Mouse (Mus musculus) kidney, embryonic 16.5 days (tissue): ENCODE results near the gene Hopx. TPM values are rescaled to one million over a fixed set of nuclear protein-coding genes. Genes with fewer than 3 reads are reported as not detected.

Experiments used
- ATAC-seq: fragments of 200-750 bp; cut with Nextera tagmentation; 2 replicates; pipeline ENCODE4 v1.8.0; 2017; ENCODE audit warnings: moderate TSS enrichment; ENCODE audit not compliant: low FRiP score, low TSS enrichment
- H3K27ac ChIP-seq: fragments of 300-500 bp; sonication (generic); 2 replicates; pipeline ENCODE4 v1.5.1; 2014; ENCODE audit warnings: low read length
- H3K27me3 ChIP-seq: fragments of 300-500 bp; sonication (generic); 2 replicates; pipeline ENCODE4 v1.6.1; 2014; ENCODE audit warnings: low read length, control low read depth, mixed read lengths; ENCODE audit not compliant: insufficient read depth
- H3K36me3 ChIP-seq: fragments of 300-500 bp; sonication (generic); 2 replicates; pipeline ENCODE4 v1.6.1; 2014; ENCODE audit warnings: low read length, control low read depth, mixed read lengths; ENCODE audit not compliant: insufficient read depth
- H3K4me1 ChIP-seq: fragments of 300-500 bp; sonication (generic); 2 replicates; pipeline ENCODE4 v1.6.1; 2014; ENCODE audit warnings: low read length, control low read depth, mixed read lengths; ENCODE audit not compliant: insufficient read depth
- H3K4me2 ChIP-seq: fragments of 300-500 bp; sonication (generic); replicated peaks from 2 replicates; pipeline ENCODE4 v1.6.1; 2014; ENCODE audit warnings: low read depth, low read length
- H3K4me3 ChIP-seq: fragments of 300-500 bp; sonication (generic); 2 replicates; pipeline ENCODE4 v1.5.1; 2014; ENCODE audit warnings: mild to moderate bottlenecking, low read length
- H3K9ac ChIP-seq: fragments of 300-500 bp; sonication (generic); replicated peaks from 2 replicates; pipeline ENCODE4 v1.6.1; 2014; ENCODE audit warnings: low read length
- H3K9me3 ChIP-seq: fragments of 300-500 bp; sonication (generic); 2 replicates; pipeline ENCODE4 v1.6.1; 2016; ENCODE audit warnings: low read length, control low read depth
- WGBS: fragments of 180-500 bp; shearing (Covaris S2); extraction: QIAGEN DNeasy Blood & Tissue Kit; methylation state at CpG from one replicate; pipeline ENCODE4 v1.1.7; 2014; 5-methylcytosine and 5-hydroxymethylcytosine counted together
- polyA plus RNA-seq: library from polyadenylated mRNA; unstranded; fragments of >200 nt; fragmentation: Nextera tagmentation; extraction: Ambion mirVana; gene quantifications from 2 replicates; pipeline ENCODE4 v1.2.1, GENCODE M21; 2015

Hopx gene
- 1.1 and 1.8 TPM in 2 replicates for polyA plus RNA-seq

DNA sequence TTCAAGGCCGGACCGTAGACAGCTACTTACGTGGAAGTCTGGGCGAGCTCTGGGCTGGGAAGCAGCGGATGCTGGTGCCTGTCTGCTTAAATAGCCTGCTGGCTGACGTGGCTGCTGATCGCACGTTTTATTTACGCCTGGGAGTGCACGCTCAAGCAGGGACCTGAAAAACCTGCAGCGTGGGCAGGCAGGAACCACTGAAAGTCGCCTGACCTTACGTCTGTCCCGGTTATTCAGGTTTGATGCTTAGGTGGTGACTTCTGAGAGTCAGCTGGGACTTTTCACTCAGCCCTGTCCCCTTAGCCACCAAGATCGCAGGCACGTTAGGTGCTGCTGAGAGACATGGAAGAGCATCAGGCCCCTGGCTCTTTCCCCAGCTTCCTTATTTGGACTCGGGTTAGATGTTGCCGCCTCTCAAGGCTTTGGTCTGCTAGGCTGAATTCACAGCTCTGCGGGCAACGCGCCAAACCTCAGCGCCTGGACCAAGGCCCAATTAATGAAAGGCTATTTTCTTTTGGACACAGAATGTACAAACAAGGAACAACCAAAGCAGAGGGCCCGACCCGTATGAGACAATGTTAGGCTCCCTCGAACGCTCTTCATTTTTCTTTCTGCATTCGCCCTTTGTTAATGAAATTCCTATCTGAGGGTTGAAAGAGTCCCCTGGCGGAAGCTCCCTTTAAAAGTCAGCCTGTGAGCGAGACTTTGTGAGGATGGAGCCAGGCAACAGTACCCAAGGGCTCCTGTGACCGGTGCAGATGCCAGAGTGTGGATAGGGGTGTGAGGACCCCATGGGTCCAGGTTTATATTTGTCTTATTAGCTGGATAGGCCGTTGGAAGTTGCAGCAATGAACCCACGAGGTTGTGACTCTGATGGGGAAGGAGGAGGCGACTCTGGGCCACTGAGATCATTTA lies at the start of gene Hopx:
Gene Hopx, minus strand, starts transcription at position 305 of the 915 bp plus-strand sequence.
- Histone ChIP-seq H3K9ac (0 out of 2 replicates have a peak within 1 kb of the TSS, but pooled peaks have one; percentile 18), H3K9me3 (no peaks in the 10 kb centered on the region), H3K4me2 (peak within 1 kb of the TSS; percentile 11), H3K27me3 (no peaks in the 10 kb centered on the region; the same call in 1 of the 2 replicates), H3K27ac (peak within 1 kb of the TSS; percentile 59), H3K4me3 (no peak within 1 kb of the TSS), H3K36me3 (no peaks in the 10 kb centered on the region), H3K4me1 (peaks cover 12% of the 10 kb centered on the region)
- WGBS = 39% methylated on average over 33 of the region's 33 CpGs
- ATAC-seq = peak; percentile 79

- WGBS = 78% methylated on average over 7 of the region's 7 CpGs
- Histone ChIP-seq H3K9ac (no peak overlapping the region), H3K27me3 (no peaks in the 10 kb centered on the region), H3K36me3 (no peaks in the 10 kb centered on the region), H3K4me1 (0 out of 2 replicates have a peak, but pooled peaks cover 2% of the 10 kb centered on the region), H3K4me3 (no peak overlapping the region), H3K27ac (no peak overlapping the region), H3K9me3 (no peaks in the 10 kb centered on the region), H3K4me2 (no peak overlapping the region)
- no peak for ATAC-seq
Measured at GRCm38 (mm10) chr5:77163597-77163996, 48.7 kb upstream of the Hopx start.

GRCm38 (mm10) chr5:77162566-77162965 lies 47.6 kb upstream of the Hopx start:
- 88% methylated on average over 3 of the region's 3 CpGs for WGBS
- no peaks in the 10 kb centered on the region for H3K27me3 ChIP-seq
- no peaks in the 10 kb centered on the region for H3K36me3 ChIP-seq
- ATAC-seq = no peak
- no peak overlapping the region for H3K4me2 ChIP-seq
- peaks cover 8% of the 10 kb centered on the region; the same call in 1 of the 2 replicates for H3K4me1 ChIP-seq
- H3K4me3 ChIP-seq = no peak overlapping the region
- no peak overlapping the region for H3K27ac ChIP-seq
- H3K9me3 ChIP-seq = no peaks in the 10 kb centered on the region
- no peak overlapping the region for H3K9ac ChIP-seq

GRCm38 (mm10) chr5:77157777-77158540 lies 43.0 kb upstream of the Hopx start:
- Histone ChIP-seq H3K27ac (peak overlapping the region; percentile 6; the same call in 1 of the 2 replicates), H3K27me3 (no peaks in the 10 kb centered on the region), H3K4me3 (no peak overlapping the region), H3K9me3 (no peaks in the 10 kb centered on the region), H3K4me1 (peaks cover 6% of the 10 kb centered on the region; the same call in 1 of the 2 replicates), H3K36me3 (no peaks in the 10 kb centered on the region), H3K9ac (no peak overlapping the region), H3K4me2 (no peak overlapping the region)
- peak; percentile 39; the same call in 1 of the 2 replicates for ATAC-seq
- WGBS = 30% methylated on average over 14 of the region's 14 CpGs

DNA sequence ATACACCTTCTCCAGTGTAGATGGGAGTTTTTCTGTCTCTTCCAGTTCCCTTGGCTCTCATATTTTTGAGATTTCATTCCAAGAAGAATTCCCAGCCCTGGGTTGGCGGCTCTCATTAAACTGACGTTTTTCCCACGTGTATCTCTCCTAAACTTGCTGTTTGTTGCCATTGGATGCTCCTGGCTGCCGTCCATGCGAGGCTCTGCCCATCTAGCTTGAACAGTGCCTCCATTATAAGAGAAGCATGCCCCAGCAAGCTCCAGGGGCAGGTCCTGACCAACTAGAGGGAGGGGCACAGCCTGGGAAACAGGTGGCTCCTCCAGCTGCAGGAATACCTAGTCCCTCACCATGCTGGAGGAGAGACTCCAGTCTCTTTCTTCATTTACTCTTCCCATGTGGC lies 42.0 kb upstream of the Hopx start:
- no peak overlapping the region for H3K9ac ChIP-seq
- no peak overlapping the region for H3K4me3 ChIP-seq
- no peaks in the 10 kb centered on the region for H3K36me3 ChIP-seq
- ATAC-seq = no peak
- H3K9me3 ChIP-seq = no peaks in the 10 kb centered on the region
- no peak overlapping the region for H3K27ac ChIP-seq
- H3K4me1 ChIP-seq = peaks cover 6% of the 10 kb centered on the region; the same call in 1 of the 2 replicates
- H3K4me2 ChIP-seq = no peak overlapping the region
- 67% methylated on average over 5 of the region's 5 CpGs for WGBS
- H3K27me3 ChIP-seq = no peaks in the 10 kb centered on the region

GRCm38 (mm10) chr5:77155526-77155925 lies 40.6 kb upstream of the Hopx start:
- H3K4me3 ChIP-seq = no peak overlapping the region
- no peak overlapping the region for H3K4me2 ChIP-seq
- no peaks in the 10 kb centered on the region for H3K27me3 ChIP-seq
- no peak for ATAC-seq
- peaks cover 6% of the 10 kb centered on the region; the same call in 1 of the 2 replicates for H3K4me1 ChIP-seq
- WGBS = 94% methylated on average over 12 of the region's 12 CpGs
- H3K9ac ChIP-seq = no peak overlapping the region
- no peak overlapping the region for H3K27ac ChIP-seq
- no peaks in the 10 kb centered on the region for H3K9me3 ChIP-seq
- H3K36me3 ChIP-seq = no peaks in the 10 kb centered on the region

DNA sequence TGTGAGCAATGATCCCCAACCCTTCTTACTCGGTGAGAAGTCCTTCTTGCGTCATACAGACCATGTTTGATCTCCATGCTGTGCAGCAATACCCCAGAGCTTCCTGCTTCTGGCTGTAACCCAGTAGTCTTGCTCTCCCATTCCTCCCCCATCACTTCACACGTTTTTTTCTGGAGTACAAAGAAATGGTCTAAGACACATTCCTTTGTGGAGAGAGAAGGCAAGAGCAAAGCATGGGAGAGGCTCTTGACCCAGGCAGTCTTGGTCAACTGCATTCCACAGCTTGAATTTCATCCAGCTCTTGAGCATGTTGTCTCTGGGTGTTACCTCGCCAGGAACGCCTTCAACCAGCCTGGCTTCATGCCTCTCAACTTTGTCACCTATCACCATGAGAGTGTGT lies 39.9 kb upstream of the Hopx start:
- ATAC-seq = no peak
- H3K27me3 ChIP-seq = no peaks in the 10 kb centered on the region
- no peak overlapping the region for H3K9ac ChIP-seq
- peaks cover 6% of the 10 kb centered on the region; the same call in 1 of the 2 replicates for H3K4me1 ChIP-seq
- 60% methylated on average over 5 of the region's 5 CpGs for WGBS
- H3K9me3 ChIP-seq = no peaks in the 10 kb centered on the region
- H3K36me3 ChIP-seq = no peaks in the 10 kb centered on the region
- no peak overlapping the region for H3K4me2 ChIP-seq
- H3K4me3 ChIP-seq = no peak overlapping the region
- H3K27ac ChIP-seq = no peak overlapping the region

DNA sequence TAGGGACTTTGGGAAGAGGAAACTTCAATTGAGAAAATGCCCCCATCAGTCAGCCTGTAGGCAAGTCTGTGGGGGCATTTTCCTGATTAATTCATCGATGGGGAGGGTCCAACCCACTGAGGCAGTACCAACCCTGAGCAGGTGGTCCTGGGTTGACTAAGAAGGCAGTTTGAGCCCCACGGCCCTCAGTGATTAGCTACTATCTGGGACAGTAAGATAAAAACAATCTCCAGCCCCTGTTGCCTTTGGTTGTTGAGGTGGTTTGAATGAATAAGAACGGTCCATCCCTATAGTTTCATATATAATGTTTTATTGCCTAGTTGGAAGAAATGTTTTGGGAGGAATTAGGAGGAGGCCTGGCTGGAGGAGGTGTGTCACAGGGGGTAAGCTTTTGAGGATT lies 36.8 kb upstream of the Hopx start:
- H3K4me2 ChIP-seq = no peak overlapping the region
- no peak overlapping the region for H3K9ac ChIP-seq
- H3K27me3 ChIP-seq = no peaks in the 10 kb centered on the region
- ATAC-seq = no peak
- no peaks in the 10 kb centered on the region for H3K9me3 ChIP-seq
- H3K4me3 ChIP-seq = no peak overlapping the region
- H3K27ac ChIP-seq = no peak overlapping the region
- 83% methylated on average over 3 of the region's 3 CpGs for WGBS
- H3K36me3 ChIP-seq = no peaks in the 10 kb centered on the region
- no peaks in the 10 kb centered on the region for H3K4me1 ChIP-seq

- H3K4me2 ChIP-seq = no peak overlapping the region
- no peaks in the 10 kb centered on the region for H3K4me1 ChIP-seq
- no peak overlapping the region for H3K4me3 ChIP-seq
- no peaks in the 10 kb centered on the region for H3K27me3 ChIP-seq
- no peak overlapping the region for H3K9ac ChIP-seq
- WGBS = 84% methylated on average over 7 of the region's 7 CpGs
- H3K36me3 ChIP-seq = no peaks in the 10 kb centered on the region
- no peaks in the 10 kb centered on the region for H3K9me3 ChIP-seq
- ATAC-seq = no peak
- no peak overlapping the region for H3K27ac ChIP-seq
Measured at GRCm38 (mm10) chr5:77151075-77151474, 36.2 kb upstream of the Hopx start.
